Mouse (Mus musculus): ENCODE data around the gene Tnfsf8.

Gene Tnfsf8

GRCm38 (mm10) chr4:63860688-63861540, at the start of gene Tnfsf8:
Gene Tnfsf8, minus strand, starts transcription at chr4:63861347.
- in situ Hi-C loops (cut with MboI; ENCODE audit: low pct_unique_long_range_greater_than_20kb in 1 of 2, low sequenced_read_pairs in 2 of 2, unreplicated experiment in 1 of 2): no loop called here

GRCm38 (mm10) chr4:63908511-63908910, 47.4 kb upstream of the Tnfsf8 start:
- in situ Hi-C loops (cut with MboI; ENCODE audit: low pct_unique_long_range_greater_than_20kb in 1 of 2, low sequenced_read_pairs in 2 of 2, unreplicated experiment in 1 of 2): no loop called here

- in situ Hi-C loops (cut with MboI; ENCODE audit: low pct_unique_long_range_greater_than_20kb in 1 of 2, low sequenced_read_pairs in 2 of 2, unreplicated experiment in 1 of 2): no loop called here
Observed at GRCm38 (mm10) chr4:63907473-63907872, 46.3 kb upstream of the Tnfsf8 start.

- in situ Hi-C loops (cut with MboI; ENCODE audit: low pct_unique_long_range_greater_than_20kb in 1 of 2, low sequenced_read_pairs in 2 of 2, unreplicated experiment in 1 of 2): no loop called here
Observed at GRCm38 (mm10) chr4:63906050-63906449, 44.9 kb upstream of the Tnfsf8 start.

- in situ Hi-C loops (cut with MboI; ENCODE audit: low pct_unique_long_range_greater_than_20kb in 1 of 2, low sequenced_read_pairs in 2 of 2, unreplicated experiment in 1 of 2): no loop called here
Observed at GRCm38 (mm10) chr4:63899081-63899523, 38.0 kb upstream of the Tnfsf8 start.

- in situ Hi-C loops (cut with MboI; ENCODE audit: low pct_unique_long_range_greater_than_20kb in 1 of 2, low sequenced_read_pairs in 2 of 2, unreplicated experiment in 1 of 2): no loop called here
Observed at GRCm38 (mm10) chr4:63897152-63897551, 36.0 kb upstream of the Tnfsf8 start.

- in situ Hi-C loops (cut with MboI; ENCODE audit: low pct_unique_long_range_greater_than_20kb in 1 of 2, low sequenced_read_pairs in 2 of 2, unreplicated experiment in 1 of 2): no loop called here
Observed at GRCm38 (mm10) chr4:63886156-63886555, 25.0 kb upstream of the Tnfsf8 start.

GRCm38 (mm10) chr4:63876720-63877119, 15.6 kb upstream of the Tnfsf8 start:
- in situ Hi-C loops (cut with MboI; ENCODE audit: low pct_unique_long_range_greater_than_20kb in 1 of 2, low sequenced_read_pairs in 2 of 2, unreplicated experiment in 1 of 2): no loop called here

- in situ Hi-C loops (cut with MboI; ENCODE audit: low pct_unique_long_range_greater_than_20kb in 1 of 2, low sequenced_read_pairs in 2 of 2, unreplicated experiment in 1 of 2): no loop called here
Observed at GRCm38 (mm10) chr4:63875480-63875879, 14.3 kb upstream of the Tnfsf8 start.

GRCm38 (mm10) chr4:63870678-63871077, 9.5 kb upstream of the Tnfsf8 start:
- in situ Hi-C loops (cut with MboI; ENCODE audit: low pct_unique_long_range_greater_than_20kb in 1 of 2, low sequenced_read_pairs in 2 of 2, unreplicated experiment in 1 of 2): no loop called here

- in situ Hi-C loops (cut with MboI; ENCODE audit: low pct_unique_long_range_greater_than_20kb in 1 of 2, low sequenced_read_pairs in 2 of 2, unreplicated experiment in 1 of 2): no loop called here
Observed at GRCm38 (mm10) chr4:63868770-63869169, 7.6 kb upstream of the Tnfsf8 start.

GRCm38 (mm10) chr4:63862953-63863352, 1.8 kb upstream of the Tnfsf8 start:
- in situ Hi-C loops (cut with MboI; ENCODE audit: low pct_unique_long_range_greater_than_20kb in 1 of 2, low sequenced_read_pairs in 2 of 2, unreplicated experiment in 1 of 2): no loop called here

- in situ Hi-C loops (cut with MboI; ENCODE audit: low pct_unique_long_range_greater_than_20kb in 1 of 2, low sequenced_read_pairs in 2 of 2, unreplicated experiment in 1 of 2): no loop called here
Observed at GRCm38 (mm10) chr4:63862092-63862697, 1.0 kb upstream of the Tnfsf8 start.

- in situ Hi-C loops (cut with MboI; ENCODE audit: low pct_unique_long_range_greater_than_20kb in 1 of 2, low sequenced_read_pairs in 2 of 2, unreplicated experiment in 1 of 2): no loop called here
Observed at GRCm38 (mm10) chr4:63860236-63860635, 911 bp downstream of the Tnfsf8 start.

- in situ Hi-C loops (cut with MboI; ENCODE audit: low pct_unique_long_range_greater_than_20kb in 1 of 2, low sequenced_read_pairs in 2 of 2, unreplicated experiment in 1 of 2): no loop called here
Observed at GRCm38 (mm10) chr4:63859785-63860203, 1.4 kb downstream of the Tnfsf8 start.

GRCm38 (mm10) chr4:63858646-63859224, 2.4 kb downstream of the Tnfsf8 start:
- in situ Hi-C loops (cut with MboI; ENCODE audit: low pct_unique_long_range_greater_than_20kb in 1 of 2, low sequenced_read_pairs in 2 of 2, unreplicated experiment in 1 of 2): no loop called here

- in situ Hi-C loops (cut with MboI; ENCODE audit: low pct_unique_long_range_greater_than_20kb in 1 of 2, low sequenced_read_pairs in 2 of 2, unreplicated experiment in 1 of 2): no loop called here
Observed at GRCm38 (mm10) chr4:63856764-63857163, 4.4 kb downstream of the Tnfsf8 start.

- in situ Hi-C loops (cut with MboI; ENCODE audit: low pct_unique_long_range_greater_than_20kb in 1 of 2, low sequenced_read_pairs in 2 of 2, unreplicated experiment in 1 of 2): no loop called here
Observed at GRCm38 (mm10) chr4:63853782-63854386, 7.3 kb downstream of the Tnfsf8 start.

GRCm38 (mm10) chr4:63850082-63850481, 11.1 kb downstream of the Tnfsf8 start:
- in situ Hi-C loops (cut with MboI; ENCODE audit: low pct_unique_long_range_greater_than_20kb in 1 of 2, low sequenced_read_pairs in 2 of 2, unreplicated experiment in 1 of 2): no loop called here

All from mouse embryonic stem cell (cell line).